Mouse (Mus musculus) kidney, embryonic 15.5 days (tissue): ENCODE results near the gene Wfs1. TPM values are rescaled to one million over a fixed set of nuclear protein-coding genes. Genes with fewer than 3 reads are reported as not detected.
"Not testable (repeated sequence)": the region's sequence is repeated elsewhere in the genome, so short reads cannot be mapped to it uniquely, and the experiment has no call there.

Source experiments
- ATAC-seq: fragments of 200-750 bp; cut with Nextera tagmentation; replicated peaks from 2 replicates; pipeline ENCODE4 v1.8.0; 2017; ENCODE audit warnings: moderate TSS enrichment; ENCODE audit not compliant: low FRiP score
- H3K27ac ChIP-seq: fragments of 300-500 bp; sonication (generic); 2 replicates; pipeline ENCODE4 v1.5.1; 2015; ENCODE audit warnings: mild to moderate bottlenecking, inconsistent platforms
- H3K27me3 ChIP-seq: fragments of 300-500 bp; sonication (generic); 2 replicates; pipeline ENCODE4 v1.6.1; 2015; ENCODE audit warnings: inconsistent platforms
- H3K36me3 ChIP-seq: fragments of 300-500 bp; sonication (generic); 2 replicates; pipeline ENCODE4 v1.6.1; 2015; ENCODE audit warnings: inconsistent platforms
- H3K4me1 ChIP-seq: fragments of 300-500 bp; sonication (generic); 2 replicates; pipeline ENCODE4 v1.6.1; 2015; ENCODE audit warnings: inconsistent platforms
- H3K4me2 ChIP-seq: fragments of 300-500 bp; sonication (generic); 2 replicates; pipeline ENCODE4 v1.6.1; 2015; ENCODE audit warnings: moderate library complexity, mild to moderate bottlenecking, inconsistent platforms
- H3K4me3 ChIP-seq: fragments of 300-500 bp; sonication (generic); replicated peaks from 2 replicates; pipeline ENCODE4 v1.5.1; 2015; ENCODE audit warnings: mild to moderate bottlenecking, inconsistent platforms
- H3K9ac ChIP-seq: fragments of 300-500 bp; sonication (generic); 2 replicates; pipeline ENCODE4 v1.6.1; 2015; ENCODE audit warnings: mild to moderate bottlenecking, inconsistent platforms
- H3K9me3 ChIP-seq: fragments of 300-500 bp; sonication (generic); replicated peaks from 2 replicates; pipeline ENCODE4 v1.6.1; 2016; ENCODE audit warnings: inconsistent platforms
- WGBS: fragments of 180-500 bp; shearing (Covaris S2); methylation state at CpG from one replicate; pipeline ENCODE4 v1.1.7; 2015; ENCODE audit warnings: mixed read lengths; 5-methylcytosine and 5-hydroxymethylcytosine counted together
- polyA plus RNA-seq: library from polyadenylated mRNA; unstranded; fragments of >200 nt; fragmentation: Nextera tagmentation; extraction: Ambion mirVana; gene quantifications from 2 replicates; pipeline ENCODE4 v1.2.1, GENCODE M21; 2015

Gene Wfs1
- polyA plus RNA-seq, 1 experiment from 2014 or later: 19.5 TPM

DNA sequence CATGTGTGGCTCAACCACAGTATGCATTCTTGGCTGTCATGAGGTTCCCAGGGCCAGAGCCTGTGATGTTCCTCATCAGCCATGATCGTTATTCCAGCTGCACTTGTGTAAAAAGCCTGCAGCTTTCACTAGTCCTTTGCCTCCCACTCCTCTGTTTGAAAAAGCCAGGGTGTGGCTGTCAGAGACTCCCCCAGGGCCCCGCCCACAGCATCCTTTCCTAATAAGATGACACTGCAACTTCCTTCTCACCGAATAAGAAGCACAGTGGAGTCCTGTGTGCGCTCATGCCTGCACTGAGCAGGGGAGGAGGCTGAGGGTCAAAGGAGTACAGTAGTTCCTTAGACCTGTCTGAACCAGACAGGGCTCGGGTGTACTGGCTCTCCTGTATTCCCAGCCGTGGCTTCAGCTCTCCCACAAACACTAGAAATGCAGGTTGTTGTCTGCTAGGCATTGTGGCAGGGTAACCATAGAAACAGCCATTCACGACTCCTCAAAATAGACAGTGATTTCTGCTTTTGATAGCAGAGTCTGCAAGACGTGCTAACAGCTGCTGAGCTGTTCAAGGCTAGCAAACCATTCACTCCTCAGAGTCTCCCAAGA lies 43.8 kb downstream of the Wfs1 start:
- H3K4me2 ChIP-seq: no peak overlapping the region
- ATAC-seq: peak; percentile 87
- H3K27ac ChIP-seq: peak overlapping the region; percentile 37; the same call in 1 of the 2 replicates
- peaks cover 17% of the 10 kb centered on the region for H3K4me1 ChIP-seq
- H3K4me3 ChIP-seq: no peak overlapping the region
- peaks cover 5% of the 10 kb centered on the region; the same call in 1 of the 2 replicates for H3K27me3 ChIP-seq
- 25% methylated on average over 8 of the region's 8 CpGs for WGBS
- no peak overlapping the region for H3K9ac ChIP-seq
- H3K36me3 ChIP-seq: no peaks in the 10 kb centered on the region
- H3K9me3 ChIP-seq: no peaks in the 10 kb centered on the region

DNA sequence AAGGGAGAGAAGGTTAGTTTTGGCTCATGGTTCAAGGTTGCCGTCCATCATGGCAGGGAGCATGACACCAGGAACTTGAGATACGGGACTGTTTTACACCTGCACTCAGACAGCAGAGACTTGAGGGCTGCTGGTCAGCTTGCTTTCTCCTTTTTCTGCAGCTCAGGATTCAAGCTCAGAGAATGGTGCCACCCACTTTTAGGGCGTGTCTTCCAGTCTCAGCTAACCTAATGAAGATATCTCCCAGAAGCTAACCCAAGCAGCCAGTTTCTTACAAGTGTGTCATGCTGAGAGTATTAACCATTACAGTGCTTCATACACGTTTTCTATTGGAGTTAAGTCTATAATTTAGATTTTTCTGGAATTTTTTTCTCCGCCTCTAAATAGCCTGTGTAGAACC lies 44.5 kb downstream of the Wfs1 start:
- no peaks in the 10 kb centered on the region for H3K9me3 ChIP-seq
- peaks cover 5% of the 10 kb centered on the region; the same call in 1 of the 2 replicates for H3K27me3 ChIP-seq
- H3K36me3 ChIP-seq: no peaks in the 10 kb centered on the region
- ATAC-seq: no peak
- H3K4me1 ChIP-seq: peaks cover 17% of the 10 kb centered on the region
- no peak overlapping the region for H3K4me3 ChIP-seq
- 0 out of 2 replicates have a peak overlapping the region, but pooled peaks have one; percentile 16 for H3K27ac ChIP-seq
- 48% methylated on average over 5 of the region's 5 CpGs for WGBS
- H3K4me2 ChIP-seq: no peak overlapping the region
- no peak overlapping the region for H3K9ac ChIP-seq

GRCm38 (mm10) chr5:36942446-36942845 lies 46.6 kb downstream of the Wfs1 start:
- H3K9ac ChIP-seq: no peak overlapping the region
- H3K4me2 ChIP-seq: no peak overlapping the region
- no peaks in the 10 kb centered on the region for H3K36me3 ChIP-seq
- no peak overlapping the region for H3K27ac ChIP-seq
- H3K27me3 ChIP-seq: no peaks in the 10 kb centered on the region; the same call in 1 of the 2 replicates
- H3K9me3 ChIP-seq: no peaks in the 10 kb centered on the region
- WGBS: 94% methylated on average over 2 of the region's 2 CpGs
- no peak for ATAC-seq
- H3K4me3 ChIP-seq: no peak overlapping the region
- H3K4me1 ChIP-seq: peaks cover 17% of the 10 kb centered on the region

GRCm38 (mm10) chr5:36938991-36939390 lies 50.0 kb downstream of the Wfs1 start:
- H3K4me2 ChIP-seq, ATAC-seq, H3K9ac ChIP-seq, H3K27me3 ChIP-seq, H3K27ac ChIP-seq, H3K4me3 ChIP-seq, H3K9me3 ChIP-seq, H3K4me1 ChIP-seq, H3K36me3 ChIP-seq: not testable (repeated sequence)
- 74% methylated on average over 2 of the region's 2 CpGs for WGBS

GRCm38 (mm10) chr5:36938021-36938420 lies 51.0 kb downstream of the Wfs1 start:
- no peak for ATAC-seq
- H3K36me3 ChIP-seq: no peaks in the 10 kb centered on the region
- 90% methylated on average over 5 of the region's 5 CpGs for WGBS

DNA sequence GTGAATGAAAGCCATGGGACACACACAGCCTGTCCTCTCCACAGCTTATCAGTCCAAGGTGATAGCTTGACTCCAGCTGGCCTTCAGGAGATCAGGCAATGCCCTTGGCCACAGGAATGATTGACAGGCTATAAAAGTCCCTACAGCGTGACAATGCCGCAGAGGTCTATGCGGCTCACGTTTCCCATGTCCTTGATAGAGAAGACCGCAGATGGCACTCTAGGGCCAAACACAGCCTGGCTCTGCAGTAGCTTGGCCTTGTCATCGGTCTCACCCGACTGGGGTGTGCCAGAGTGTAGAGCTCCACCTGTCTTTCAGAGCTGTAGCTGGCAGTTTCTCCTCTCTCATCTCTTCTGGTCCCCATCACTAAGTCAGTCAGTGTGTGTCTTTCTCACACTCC lies 52.5 kb downstream of the Wfs1 start:
- no peak overlapping the region for H3K9ac ChIP-seq
- no peak overlapping the region for H3K4me2 ChIP-seq
- H3K4me1 ChIP-seq: peaks cover 13% of the 10 kb centered on the region
- H3K9me3 ChIP-seq: no peaks in the 10 kb centered on the region
- no peaks in the 10 kb centered on the region for H3K27me3 ChIP-seq
- no peak overlapping the region for H3K27ac ChIP-seq
- ATAC-seq: 0 out of 2 replicates have a peak, but pooled peaks have one; percentile 41
- no peak overlapping the region for H3K4me3 ChIP-seq
- H3K36me3 ChIP-seq: no peaks in the 10 kb centered on the region
- 44% methylated on average over 7 of the region's 7 CpGs for WGBS

More at GRCm38 (mm10) chr5:36938021-36938420, 51.0 kb downstream of the Wfs1 start:
- Histone ChIP-seq H3K4me1 (peaks cover 13% of the 10 kb centered on the region), H3K4me3 (no peak overlapping the region), H3K27me3 (no peaks in the 10 kb centered on the region), H3K9me3 (no peaks in the 10 kb centered on the region), H3K9ac (no peak overlapping the region), H3K4me2 (no peak overlapping the region), H3K27ac (no peak overlapping the region)

DNA sequence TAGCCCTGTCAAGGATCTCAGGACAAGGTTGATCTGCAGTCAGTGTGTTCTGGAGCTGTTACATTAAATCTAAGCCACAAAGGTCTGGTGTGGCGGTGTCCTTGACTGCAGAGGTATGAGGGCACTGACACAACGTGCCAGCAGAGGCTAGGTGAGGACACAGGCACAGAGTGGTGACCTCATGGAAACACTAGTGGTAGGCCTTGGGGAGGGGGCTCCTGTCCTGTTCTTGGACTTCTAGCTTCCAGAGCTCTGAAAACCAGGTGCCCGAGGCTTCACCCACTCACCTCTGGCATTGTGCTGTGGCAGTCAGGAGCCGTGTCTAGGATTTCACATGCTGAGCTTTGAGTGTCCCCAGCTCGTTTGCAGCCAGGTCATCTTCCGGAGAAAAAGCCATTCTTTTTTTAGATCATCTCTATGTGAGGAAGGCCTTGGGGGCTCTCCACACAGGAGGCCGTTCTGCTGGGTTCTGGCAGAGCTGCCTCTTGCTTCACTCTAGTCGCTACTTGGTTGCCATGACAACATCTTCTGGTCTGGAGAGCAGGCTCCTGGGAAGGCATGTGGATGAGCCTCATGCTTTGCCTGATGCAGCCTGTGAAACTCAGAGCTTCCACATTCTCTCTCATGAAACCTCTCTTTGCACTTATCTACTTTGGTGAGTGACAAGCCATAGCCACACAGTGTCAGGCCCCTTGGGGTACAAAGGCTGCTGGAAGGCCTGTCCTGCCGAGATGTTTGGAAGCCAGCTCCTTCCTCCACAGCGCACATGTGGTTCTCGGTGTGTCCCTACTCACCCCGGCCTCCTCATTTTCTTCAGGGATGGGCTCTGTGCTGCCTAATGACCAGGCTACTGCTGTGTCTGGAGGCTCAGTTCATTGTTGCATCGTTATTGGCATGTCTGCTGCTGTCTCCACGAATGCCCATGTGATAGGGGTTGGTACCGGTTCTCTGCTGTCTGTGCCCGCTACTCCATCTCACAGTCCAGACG lies 53.2 kb downstream of the Wfs1 start:
- Histone ChIP-seq H3K27me3 (no peaks in the 10 kb centered on the region), H3K4me2 (no peak overlapping the region), H3K27ac (no peak overlapping the region), H3K9me3 (no peaks in the 10 kb centered on the region), H3K9ac (no peak overlapping the region), H3K4me3 (no peak overlapping the region), H3K36me3 (no peaks in the 10 kb centered on the region), H3K4me1 (peaks cover 13% of the 10 kb centered on the region)
- ATAC-seq: no peak
- 63% methylated on average over 17 of the region's 17 CpGs for WGBS

DNA sequence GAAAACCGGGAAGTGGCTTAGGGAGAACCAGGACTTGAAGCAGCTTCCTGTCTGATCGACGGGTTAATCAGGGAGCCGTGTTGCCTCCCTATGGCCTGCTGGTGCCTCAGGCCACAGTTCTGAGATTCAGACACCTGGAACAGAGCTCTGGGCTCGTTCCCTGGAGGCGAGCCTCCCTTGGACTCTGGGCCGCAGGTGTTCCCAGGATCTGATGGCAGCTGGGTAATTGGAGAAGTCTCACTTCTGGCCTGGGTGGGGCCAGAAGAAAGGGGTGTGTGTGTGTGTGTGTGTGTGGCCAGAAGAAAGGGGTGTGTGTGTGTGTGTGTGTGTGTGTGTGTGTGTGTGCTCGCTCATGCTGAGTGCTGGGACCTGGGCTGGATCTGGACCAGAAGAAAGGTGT lies 55.6 kb downstream of the Wfs1 start:
- Histone ChIP-seq H3K9me3 (no peaks in the 10 kb centered on the region), H3K27me3 (no peaks in the 10 kb centered on the region), H3K27ac (0 out of 2 replicates have a peak overlapping the region, but pooled peaks have one; percentile 37), H3K4me3 (no peak overlapping the region), H3K4me1 (peaks cover 13% of the 10 kb centered on the region), H3K9ac (no peak overlapping the region), H3K36me3 (no peaks in the 10 kb centered on the region), H3K4me2 (no peak overlapping the region)
- peak; percentile 64 for ATAC-seq
- WGBS: 26% methylated on average over 7 of the region's 8 CpGs

DNA sequence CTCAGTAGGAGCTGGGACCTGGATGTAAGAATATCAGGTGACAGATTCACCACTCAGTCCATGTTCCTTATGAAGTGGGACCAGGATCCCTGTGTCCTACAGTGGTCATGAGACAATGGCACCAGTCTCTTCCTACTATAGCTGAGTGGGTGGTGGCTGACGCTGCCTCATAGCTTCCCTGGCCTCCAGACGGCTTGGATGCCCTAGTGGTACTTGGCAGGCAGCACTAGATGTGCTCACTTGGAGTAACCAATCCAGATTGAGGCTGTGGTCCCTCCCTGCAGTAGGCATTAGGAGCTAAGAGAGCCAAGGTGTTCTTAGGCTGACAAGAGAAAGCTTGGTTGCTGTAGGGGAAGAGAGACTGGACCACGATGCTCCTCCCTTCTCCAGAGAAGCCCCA lies 59.6 kb downstream of the Wfs1 start:
- no peak for ATAC-seq
- 69% methylated on average over 3 of the region's 3 CpGs for WGBS
- Histone ChIP-seq H3K4me2 (no peak overlapping the region), H3K27me3 (no peaks in the 10 kb centered on the region), H3K27ac (no peak overlapping the region), H3K36me3 (no peaks in the 10 kb centered on the region), H3K4me1 (peaks cover 11% of the 10 kb centered on the region), H3K9me3 (no peaks in the 10 kb centered on the region), H3K4me3 (no peak overlapping the region), H3K9ac (no peak overlapping the region)

DNA sequence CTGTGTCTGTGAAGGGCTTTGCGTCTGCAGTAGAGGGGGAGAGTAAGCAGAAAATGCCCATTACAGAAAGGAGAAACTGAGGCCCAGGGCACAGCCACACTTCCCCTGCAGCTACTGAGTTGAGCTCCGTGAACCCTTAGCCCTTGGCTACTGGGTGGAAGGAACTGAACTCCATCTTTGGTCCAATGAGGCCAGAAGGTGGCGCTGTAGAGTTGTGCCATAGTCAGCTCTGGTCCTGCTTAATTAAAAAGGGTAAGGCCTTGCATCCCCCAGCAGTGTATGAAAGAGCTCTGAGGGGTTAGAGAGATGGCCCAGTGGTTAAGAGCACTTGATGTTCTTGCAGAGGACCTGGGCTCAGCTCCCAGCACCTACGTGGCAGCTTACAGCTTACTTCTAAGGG lies 60.3 kb downstream of the Wfs1 start:
- no peak overlapping the region for H3K27ac ChIP-seq
- H3K27me3 ChIP-seq: 0 out of 2 replicates have a peak, but pooled peaks cover under 1% of the 10 kb centered on the region
- 55% methylated on average over 4 of the region's 4 CpGs for WGBS
- no peak for ATAC-seq
- H3K4me2 ChIP-seq: no peak overlapping the region
- no peaks in the 10 kb centered on the region for H3K36me3 ChIP-seq
- H3K9me3 ChIP-seq: no peaks in the 10 kb centered on the region
- H3K4me3 ChIP-seq: no peak overlapping the region
- peaks cover 5% of the 10 kb centered on the region for H3K4me1 ChIP-seq
- H3K9ac ChIP-seq: no peak overlapping the region

- Histone ChIP-seq H3K27ac (no peak overlapping the region), H3K9ac (no peak overlapping the region), H3K4me1 (no peaks in the 10 kb centered on the region), H3K4me2 (no peak overlapping the region), H3K36me3 (no peaks in the 10 kb centered on the region), H3K27me3 (0 out of 2 replicates have a peak, but pooled peaks cover 4% of the 10 kb centered on the region), H3K9me3 (no peaks in the 10 kb centered on the region), H3K4me3 (no peak overlapping the region)
- WGBS: 31% methylated on average over 11 of the region's 11 CpGs
- ATAC-seq: no peak
Observed at GRCm38 (mm10) chr5:36923826-36924700, 64.9 kb downstream of the Wfs1 start.
